Mouse (Mus musculus) forebrain, embryonic 11.5 days (tissue): Measurements from ENCODE around the gene Ankrd27. TPM values are rescaled to one million over a fixed set of nuclear protein-coding genes. Genes with fewer than 3 reads are reported as not detected.
A peak's percentile ranks its signal among the peaks of the same experiment; 100 is the strongest.
"Not testable (repeated sequence)": the region's sequence is repeated elsewhere in the genome, so short reads cannot be mapped to it uniquely, and the experiment has no call there.

ENCODE experiments used
- ATAC-seq: fragments of 200-750 bp; cut with Nextera tagmentation; replicated peaks from 2 replicates; pipeline ENCODE4 v1.8.0; 2017; ENCODE audit warnings: moderate TSS enrichment; ENCODE audit not compliant: low FRiP score
- DNase-seq: peaks from one replicate; pipeline ENCODE4 v3.0.0-alpha.2; 2017; ENCODE audit warnings: low spot score
- H3K27ac ChIP-seq: fragments of 300-500 bp; sonication (generic); 2 replicates; pipeline ENCODE4 v1.5.1; 2014; ENCODE audit warnings: low read depth, low read length
- H3K27me3 ChIP-seq: fragments of 300-500 bp; sonication (generic); 2 replicates; pipeline ENCODE4 v1.6.1; 2014; ENCODE audit warnings: mild to moderate bottlenecking, low read length, mixed read lengths; ENCODE audit not compliant: control insufficient read depth, insufficient read depth
- H3K36me3 ChIP-seq: fragments of 300-500 bp; sonication (generic); 2 replicates; pipeline ENCODE4 v1.6.1; 2014; ENCODE audit warnings: mild to moderate bottlenecking, low read length, moderate library complexity, mixed read lengths; ENCODE audit not compliant: control insufficient read depth, insufficient read depth
- H3K4me1 ChIP-seq: fragments of 300-500 bp; sonication (generic); replicated peaks from 2 replicates; pipeline ENCODE4 v1.6.1; 2014; ENCODE audit warnings: low read length, mixed read lengths; ENCODE audit not compliant: control insufficient read depth, insufficient read depth
- H3K4me2 ChIP-seq: fragments of 300-500 bp; sonication (generic); 2 replicates; pipeline ENCODE4 v1.6.1; 2014; ENCODE audit warnings: low read depth, mild to moderate bottlenecking, low read length, moderate library complexity, mixed read lengths; ENCODE audit not compliant: severe bottlenecking
- H3K4me3 ChIP-seq: fragments of 300-500 bp; sonication (generic); 2 replicates; pipeline ENCODE4 v1.5.1; 2014; ENCODE audit warnings: low read depth, low read length
- H3K9ac ChIP-seq: fragments of 300-500 bp; sonication (generic); 2 replicates; pipeline ENCODE4 v1.6.1; 2014; ENCODE audit warnings: low read length
- H3K9me3 ChIP-seq: fragments of 300-500 bp; sonication (generic); 2 replicates; pipeline ENCODE4 v1.6.1; 2016; ENCODE audit warnings: low read length, mixed read lengths; ENCODE audit not compliant: control insufficient read depth
- WGBS: fragments of 180-500 bp; shearing (Covaris S2); extraction: QIAGEN DNeasy Blood & Tissue Kit; methylation state at CpG from one replicate; pipeline ENCODE4 v1.1.7; 2014; 5-methylcytosine and 5-hydroxymethylcytosine counted together
- polyA plus RNA-seq: library from polyadenylated mRNA; unstranded; fragments of >200 nt; fragmentation: Nextera tagmentation; extraction: Ambion mirVana; gene quantifications from 2 replicates; pipeline ENCODE4 v1.2.1, GENCODE M21; 2014

The Ankrd27 gene
- polyA plus RNA-seq, 1 experiment from 2014 or later = 30.5 TPM

GRCm38 (mm10) chr7:35570883-35571282 is 15.2 kb upstream of the Ankrd27 start:
- WGBS = 17% methylated on average over 6 of the region's 6 CpGs
- not testable (repeated sequence) for ATAC-seq, DNase-seq, H3K27ac ChIP-seq, H3K4me1 ChIP-seq, H3K4me2 ChIP-seq, H3K9ac ChIP-seq, H3K27me3 ChIP-seq, H3K36me3 ChIP-seq, H3K9me3 ChIP-seq, H3K4me3 ChIP-seq

GRCm38 (mm10) chr7:35579849-35580248 is 6.2 kb upstream of the Ankrd27 start:
- Histone ChIP-seq H3K27ac (no peak overlapping the region), H3K4me1 (peaks cover 9% of the 10 kb centered on the region; the same call in 1 of the 2 replicates), H3K4me3 (no peak overlapping the region), H3K4me2 (no peak overlapping the region), H3K9me3 (no peaks in the 10 kb centered on the region), H3K9ac (no peak overlapping the region), H3K27me3 (peaks cover 25% of the 10 kb centered on the region), H3K36me3 (no peaks in the 10 kb centered on the region)
- WGBS = 36% methylated on average over 4 of the region's 4 CpGs
- ATAC-seq (no peak), DNase-seq (peak; percentile 73)

- H3K4me2 ChIP-seq = no peak overlapping the region
- peaks cover 29% of the 10 kb centered on the region for H3K27me3 ChIP-seq
- H3K9me3 ChIP-seq = no peaks in the 10 kb centered on the region
- WGBS = 70% methylated on average over 5 of the region's 5 CpGs
- H3K9ac ChIP-seq = no peak overlapping the region
- H3K36me3 ChIP-seq = no peaks in the 10 kb centered on the region
- no peak overlapping the region for H3K27ac ChIP-seq
- peaks cover 15% of the 10 kb centered on the region; the same call in 1 of the 2 replicates for H3K4me1 ChIP-seq
- no peak for DNase-seq
- no peak overlapping the region for H3K4me3 ChIP-seq
- no peak for ATAC-seq
Observed at GRCm38 (mm10) chr7:35582719-35583118, 3.3 kb upstream of the Ankrd27 start.

- DNase-seq = no peak
- Histone ChIP-seq H3K4me3 (no peak overlapping the region), H3K27ac (no peak overlapping the region), H3K4me1 (peaks cover 15% of the 10 kb centered on the region; the same call in 1 of the 2 replicates), H3K9ac (no peak overlapping the region), H3K27me3 (peaks cover 29% of the 10 kb centered on the region), H3K4me2 (no peak overlapping the region), H3K36me3 (no peaks in the 10 kb centered on the region), H3K9me3 (no peaks in the 10 kb centered on the region)
- 6% methylated on average over 11 of the region's 11 CpGs for WGBS
- no peak for ATAC-seq
Observed at GRCm38 (mm10) chr7:35583476-35584025, 2.5 kb upstream of the Ankrd27 start.

GRCm38 (mm10) chr7:35584068-35584785 is 1.8 kb upstream of the Ankrd27 start:
- H3K9ac ChIP-seq = peak overlapping the region; percentile 39
- ATAC-seq = no peak
- H3K4me1 ChIP-seq = peaks cover 15% of the 10 kb centered on the region; the same call in 1 of the 2 replicates
- H3K4me3 ChIP-seq = peak overlapping the region; percentile 66
- peak; percentile 61 for DNase-seq
- H3K27ac ChIP-seq = no peak overlapping the region
- WGBS = 4% methylated on average over 36 of the region's 36 CpGs
- H3K27me3 ChIP-seq = peaks cover 29% of the 10 kb centered on the region
- no peaks in the 10 kb centered on the region for H3K36me3 ChIP-seq
- H3K4me2 ChIP-seq = peak overlapping the region; percentile 98
- no peaks in the 10 kb centered on the region for H3K9me3 ChIP-seq

- H3K4me2 ChIP-seq = peak overlapping the region; percentile 98
- peak overlapping the region; percentile 66 for H3K4me3 ChIP-seq
- no peak overlapping the region; the same call in 1 of the 2 replicates for H3K27ac ChIP-seq
- peaks cover 15% of the 10 kb centered on the region; the same call in 1 of the 2 replicates for H3K4me1 ChIP-seq
- no peaks in the 10 kb centered on the region for H3K9me3 ChIP-seq
- DNase-seq (peak; percentile 67), ATAC-seq (0 out of 2 replicates have a peak, but pooled peaks have one; percentile 1)
- under 1% methylated on average over 50 of the region's 50 CpGs for WGBS
- H3K27me3 ChIP-seq = peaks cover 29% of the 10 kb centered on the region
- H3K9ac ChIP-seq = peak overlapping the region; percentile 39
- H3K36me3 ChIP-seq = no peaks in the 10 kb centered on the region
Observed at GRCm38 (mm10) chr7:35584786-35585190, 1.3 kb upstream of the Ankrd27 start.

GRCm38 (mm10) chr7:35585191-35586054 is 621 bp upstream of the Ankrd27 start, which contains the start of gene Rgs9bp:
Gene Rgs9bp (minus strand): TSS chr7:35585582.
- H3K36me3 ChIP-seq = no peaks in the 10 kb centered on the region
- peak within 1 kb of the TSS; percentile 66 for H3K4me3 ChIP-seq
- ATAC-seq (peak; percentile 69), DNase-seq (peak; percentile 85)
- no peaks in the 10 kb centered on the region for H3K9me3 ChIP-seq
- 2% methylated on average over 44 of the region's 45 CpGs for WGBS
- H3K9ac ChIP-seq = peak within 1 kb of the TSS; percentile 67
- peaks cover 15% of the 10 kb centered on the region; the same call in 1 of the 2 replicates for H3K4me1 ChIP-seq
- H3K27me3 ChIP-seq = peaks cover 29% of the 10 kb centered on the region
- H3K27ac ChIP-seq = no peak within 1 kb of the TSS; the same call in 1 of the 2 replicates
- H3K4me2 ChIP-seq = peak within 1 kb of the TSS; percentile 98

GRCm38 (mm10) chr7:35586906-35587445 is 932 bp downstream of the Ankrd27 start:
- Histone ChIP-seq H3K4me1 (peaks cover 15% of the 10 kb centered on the region; the same call in 1 of the 2 replicates), H3K4me3 (peak overlapping the region; percentile 66), H3K4me2 (peak overlapping the region; percentile 98), H3K9me3 (no peaks in the 10 kb centered on the region), H3K9ac (peak overlapping the region; percentile 67), H3K27ac (no peak overlapping the region), H3K27me3 (peaks cover 29% of the 10 kb centered on the region), H3K36me3 (no peaks in the 10 kb centered on the region)
- ATAC-seq = no peak
- no peak for DNase-seq
- 20% methylated on average over 15 of the region's 15 CpGs for WGBS
